Mouse (Mus musculus) kidney, adult 11 months (tissue): ENCODE measurements at regions not wholly inside any gene's neighbourhood (a gene's known extent, or its start where the extent isn't known, plus 50 kb on each side); places are given as distances from the start of the nearest gene placed in this dataset.
A peak's percentile ranks its signal among the peaks of the same experiment; 100 is the strongest.

Experiments used
- DNase-seq: peaks from one replicate; pipeline ENCODE4 v3.0.0; 2022

GRCm38 (mm10) chr9:122064937-122065673 is 52.0 kb upstream of the Snrk start:
- peak; percentile 76 for DNase-seq

GRCm38 (mm10) chr9:122055820-122056550 is 59.1 kb upstream of the Pomgnt2 start:
- DNase-seq, result peak; percentile 50

GRCm38 (mm10) chr9:122051716-122052115 is 54.8 kb upstream of the Pomgnt2 start:
- DNase-seq, result no peak

GRCm38 (mm10) chr9:122051096-122051495 is 54.2 kb upstream of the Pomgnt2 start:
- DNase-seq, result no peak

GRCm38 (mm10) chr9:122048999-122049398 is 52.1 kb upstream of the Pomgnt2 start:
- DNase-seq, result no peak

GRCm38 (mm10) chr9:122047962-122048625 is 51.2 kb upstream of the Pomgnt2 start:
- DNase-seq, result no peak
